Mouse (Mus musculus) neural tube, embryonic 11.5 days (tissue): ENCODE measurements around the gene Mb21d2. TPM values are rescaled to one million over a fixed set of nuclear protein-coding genes. Genes with fewer than 3 reads are reported as not detected.

ENCODE experiments used
- ATAC-seq: fragments of 200-750 bp; cut with Nextera tagmentation; 2 replicates; pipeline ENCODE4 v1.8.0; 2017; ENCODE audit warnings: moderate number of reproducible peaks, mild to moderate bottlenecking, moderate TSS enrichment, moderate library complexity; ENCODE audit not compliant: insufficient read depth, low FRiP score, low TSS enrichment
- DNase-seq: peaks from one replicate; pipeline ENCODE4 v3.0.0-alpha.2; 2015; ENCODE audit warnings: low spot score
- H3K27ac ChIP-seq: fragments of 300-500 bp; sonication (generic); 2 replicates; pipeline ENCODE4 v1.5.1; 2014; ENCODE audit warnings: low read depth, mild to moderate bottlenecking, low read length
- H3K27me3 ChIP-seq: fragments of 300-500 bp; sonication (generic); 2 replicates; pipeline ENCODE4 v1.6.1; 2014; ENCODE audit warnings: mild to moderate bottlenecking, low read length, mixed read lengths; ENCODE audit not compliant: control insufficient read depth, insufficient read depth
- H3K36me3 ChIP-seq: fragments of 300-500 bp; sonication (generic); 2 replicates; pipeline ENCODE4 v1.6.1; 2014; ENCODE audit warnings: mild to moderate bottlenecking, low read length, moderate library complexity, mixed read lengths; ENCODE audit not compliant: control insufficient read depth, insufficient read depth
- H3K4me1 ChIP-seq: fragments of 300-500 bp; sonication (generic); 2 replicates; pipeline ENCODE4 v1.6.1; 2014; ENCODE audit warnings: low read length, mixed read lengths; ENCODE audit not compliant: control insufficient read depth, insufficient read depth
- H3K4me2 ChIP-seq: fragments of 300-500 bp; sonication (generic); 2 replicates; pipeline ENCODE4 v1.6.1; 2014; ENCODE audit warnings: low read depth, mild to moderate bottlenecking, moderate library complexity
- H3K4me3 ChIP-seq: fragments of 300-500 bp; sonication (generic); 2 replicates; pipeline ENCODE4 v1.5.1; 2014; ENCODE audit warnings: low read depth, low read length
- H3K9ac ChIP-seq: fragments of 300-500 bp; sonication (generic); 2 replicates; pipeline ENCODE4 v1.6.1; 2014; ENCODE audit warnings: mild to moderate bottlenecking, low read length
- H3K9me3 ChIP-seq: fragments of 300-500 bp; sonication (generic); 2 replicates; pipeline ENCODE4 v1.6.1; 2016; ENCODE audit warnings: low read length; ENCODE audit not compliant: control insufficient read depth
- WGBS: fragments of 180-500 bp; shearing (Covaris S2); extraction: QIAGEN DNeasy Blood & Tissue Kit; methylation state at CpG from one replicate; pipeline ENCODE4 v1.1.7; 2014; 5-methylcytosine and 5-hydroxymethylcytosine counted together
- polyA plus RNA-seq: library from polyadenylated mRNA; unstranded; fragments of >200 nt; fragmentation: Nextera tagmentation; extraction: Ambion mirVana; gene quantifications from 2 replicates; pipeline ENCODE4 v1.2.1, GENCODE M21; 2014

Gene Mb21d2
- polyA plus RNA-seq, 1 experiment from 2014 or later, result 11.7 TPM

- WGBS, result 77% methylated on average over 7 of the region's 7 CpGs
- Histone ChIP-seq H3K36me3 (no peaks in the 10 kb centered on the region), H3K9ac (no peak overlapping the region), H3K9me3 (no peaks in the 10 kb centered on the region), H3K27me3 (no peaks in the 10 kb centered on the region), H3K4me2 (no peak overlapping the region), H3K4me3 (no peak overlapping the region), H3K4me1 (no peaks in the 10 kb centered on the region), H3K27ac (no peak overlapping the region)
- DNase-seq (no peak), ATAC-seq (no peak)
These were observed 22.9 kb downstream of the Mb21d2 start for GRCm38 (mm10) chr16:28906370-28907275.

GRCm38 (mm10) chr16:28905567-28906289 is 23.7 kb downstream of the Mb21d2 start:
- ATAC-seq (no peak), DNase-seq (no peak)
- no peak overlapping the region for H3K9ac ChIP-seq
- H3K36me3 ChIP-seq, result no peaks in the 10 kb centered on the region
- no peak overlapping the region for H3K4me2 ChIP-seq
- no peaks in the 10 kb centered on the region for H3K9me3 ChIP-seq
- H3K27me3 ChIP-seq, result no peaks in the 10 kb centered on the region
- H3K4me3 ChIP-seq, result no peak overlapping the region
- H3K4me1 ChIP-seq, result no peaks in the 10 kb centered on the region; the same call in 1 of the 2 replicates
- 88% methylated on average over 11 of the region's 11 CpGs for WGBS
- no peak overlapping the region for H3K27ac ChIP-seq

GRCm38 (mm10) chr16:28902620-28903565 is 26.6 kb downstream of the Mb21d2 start:
- no peak overlapping the region for H3K9ac ChIP-seq
- ATAC-seq, result no peak
- no peak for DNase-seq
- H3K36me3 ChIP-seq, result no peaks in the 10 kb centered on the region
- H3K9me3 ChIP-seq, result no peaks in the 10 kb centered on the region
- H3K27me3 ChIP-seq, result no peaks in the 10 kb centered on the region
- no peak overlapping the region for H3K27ac ChIP-seq
- H3K4me2 ChIP-seq, result no peak overlapping the region
- H3K4me1 ChIP-seq, result no peaks in the 10 kb centered on the region; the same call in 1 of the 2 replicates
- WGBS, result 84% methylated on average over 14 of the region's 14 CpGs
- no peak overlapping the region for H3K4me3 ChIP-seq

GRCm38 (mm10) chr16:28899161-28899540 is 30.3 kb downstream of the Mb21d2 start:
- ATAC-seq (no peak), DNase-seq (no peak)
- Histone ChIP-seq H3K27me3 (no peaks in the 10 kb centered on the region), H3K9me3 (no peaks in the 10 kb centered on the region), H3K4me3 (no peak overlapping the region), H3K9ac (no peak overlapping the region), H3K36me3 (no peaks in the 10 kb centered on the region), H3K27ac (no peak overlapping the region), H3K4me1 (peaks cover 5% of the 10 kb centered on the region), H3K4me2 (no peak overlapping the region)
- WGBS, result 64% methylated on average over 4 of the region's 4 CpGs

GRCm38 (mm10) chr16:28898509-28899160 is 30.8 kb downstream of the Mb21d2 start:
- Histone ChIP-seq H3K9me3 (no peaks in the 10 kb centered on the region), H3K9ac (no peak overlapping the region), H3K4me2 (no peak overlapping the region), H3K4me3 (no peak overlapping the region), H3K4me1 (peaks cover 6% of the 10 kb centered on the region), H3K27ac (no peak overlapping the region), H3K27me3 (no peaks in the 10 kb centered on the region), H3K36me3 (no peaks in the 10 kb centered on the region)
- ATAC-seq (no peak), DNase-seq (no peak)
- 35% methylated on average over 15 of the region's 15 CpGs for WGBS

GRCm38 (mm10) chr16:28896571-28896970 is 32.9 kb downstream of the Mb21d2 start:
- no peak for DNase-seq
- peaks cover 11% of the 10 kb centered on the region for H3K4me1 ChIP-seq
- no peak overlapping the region for H3K4me3 ChIP-seq
- ATAC-seq, result no peak
- H3K4me2 ChIP-seq, result no peak overlapping the region
- H3K36me3 ChIP-seq, result no peaks in the 10 kb centered on the region
- WGBS, result 94% methylated on average over 7 of the region's 7 CpGs
- H3K9ac ChIP-seq, result no peak overlapping the region
- H3K27ac ChIP-seq, result no peak overlapping the region
- no peaks in the 10 kb centered on the region for H3K27me3 ChIP-seq
- no peaks in the 10 kb centered on the region for H3K9me3 ChIP-seq

- no peak overlapping the region for H3K9ac ChIP-seq
- DNase-seq (peak; percentile 50), ATAC-seq (peak; percentile 38; the same call in 1 of the 2 replicates)
- peaks cover 11% of the 10 kb centered on the region for H3K4me1 ChIP-seq
- WGBS, result 19% methylated on average over 6 of the region's 6 CpGs
- no peak overlapping the region for H3K27ac ChIP-seq
- H3K36me3 ChIP-seq, result 0 out of 2 replicates have a peak, but pooled peaks cover 1% of the 10 kb centered on the region
- no peaks in the 10 kb centered on the region for H3K9me3 ChIP-seq
- no peaks in the 10 kb centered on the region for H3K27me3 ChIP-seq
- H3K4me2 ChIP-seq, result no peak overlapping the region
- no peak overlapping the region for H3K4me3 ChIP-seq
These were observed 34.6 kb downstream of the Mb21d2 start for GRCm38 (mm10) chr16:28894872-28895271.

- WGBS, result 22% methylated on average over 5 of the region's 5 CpGs
- Histone ChIP-seq H3K4me2 (no peak overlapping the region), H3K27me3 (no peaks in the 10 kb centered on the region), H3K9ac (no peak overlapping the region), H3K9me3 (peaks cover 4% of the 10 kb centered on the region; the same call in 1 of the 2 replicates), H3K27ac (no peak overlapping the region), H3K36me3 (0 out of 2 replicates have a peak, but pooled peaks cover 3% of the 10 kb centered on the region), H3K4me3 (no peak overlapping the region), H3K4me1 (peaks cover 11% of the 10 kb centered on the region)
- peak; percentile 59; the same call in 1 of the 2 replicates for ATAC-seq
- peak; percentile 34 for DNase-seq
These were observed 36.2 kb downstream of the Mb21d2 start for GRCm38 (mm10) chr16:28893266-28893665.
